Mouse (Mus musculus) hindbrain, embryonic 15.5 days (tissue): ENCODE measurements at regions not wholly inside any gene's neighbourhood (a gene's known extent, or its start where the extent isn't known, plus 50 kb on each side); places are given as distances from the start of the nearest gene placed in this dataset.

Source experiments
- ATAC-seq: fragments of 200-750 bp; cut with Nextera tagmentation; 2 replicates; pipeline ENCODE4 v1.8.0; 2017; ENCODE audit warnings: low read depth, moderate number of reproducible peaks, moderate TSS enrichment; ENCODE audit not compliant: low FRiP score
- H3K27ac ChIP-seq: fragments of 300-500 bp; sonication (generic); replicated peaks from 2 replicates; pipeline ENCODE4 v1.5.1; 2015; ENCODE audit warnings: mild to moderate bottlenecking, inconsistent platforms
- H3K27me3 ChIP-seq: fragments of 300-500 bp; sonication (generic); 2 replicates; pipeline ENCODE4 v1.6.1; 2015; ENCODE audit warnings: control low read depth, inconsistent platforms
- H3K36me3 ChIP-seq: fragments of 300-500 bp; sonication (generic); 2 replicates; pipeline ENCODE4 v1.6.1; 2015; ENCODE audit warnings: control low read depth, inconsistent platforms
- H3K4me1 ChIP-seq: fragments of 300-500 bp; sonication (generic); replicated peaks from 2 replicates; pipeline ENCODE4 v1.6.1; 2015; ENCODE audit warnings: control low read depth, inconsistent platforms
- H3K4me2 ChIP-seq: fragments of 300-500 bp; sonication (generic); 2 replicates; pipeline ENCODE4 v1.6.1; 2015; ENCODE audit warnings: moderate library complexity, mild to moderate bottlenecking, inconsistent platforms
- H3K4me3 ChIP-seq: fragments of 300-500 bp; sonication (generic); 2 replicates; pipeline ENCODE4 v1.5.1; 2015; ENCODE audit warnings: mild to moderate bottlenecking, inconsistent platforms
- H3K9ac ChIP-seq: fragments of 300-500 bp; sonication (generic); 2 replicates; pipeline ENCODE4 v1.6.1; 2015; ENCODE audit warnings: inconsistent platforms
- H3K9me3 ChIP-seq: fragments of 300-500 bp; sonication (generic); 2 replicates; pipeline ENCODE4 v1.6.1; 2016; ENCODE audit warnings: control low read depth, inconsistent platforms
- WGBS: fragments of 180-500 bp; shearing (Covaris S2); methylation state at CpG from one replicate; pipeline ENCODE4 v1.1.7; 2015; 5-methylcytosine and 5-hydroxymethylcytosine counted together

GRCm38 (mm10) chr5:71381407-71381806, 166.6 kb downstream of the Cox7b2 start:
- Histone ChIP-seq H3K27ac (no peak overlapping the region), H3K4me2 (no peak overlapping the region), H3K4me3 (no peak overlapping the region), H3K36me3 (no peaks in the 10 kb centered on the region), H3K9me3 (no peaks in the 10 kb centered on the region), H3K4me1 (no peaks in the 10 kb centered on the region), H3K9ac (no peak overlapping the region), H3K27me3 (no peaks in the 10 kb centered on the region)
- WGBS: 72% methylated on average over 2 of the region's 2 CpGs
- ATAC-seq: no peak

- no peaks in the 10 kb centered on the region for H3K9me3 ChIP-seq
- no peak for ATAC-seq
- H3K4me2 ChIP-seq: no peak overlapping the region
- H3K27ac ChIP-seq: no peak overlapping the region
- no peaks in the 10 kb centered on the region for H3K4me1 ChIP-seq
- 71% methylated on average over 3 of the region's 3 CpGs for WGBS
- H3K9ac ChIP-seq: no peak overlapping the region
- H3K4me3 ChIP-seq: no peak overlapping the region
- no peaks in the 10 kb centered on the region for H3K27me3 ChIP-seq
- H3K36me3 ChIP-seq: no peaks in the 10 kb centered on the region
These were observed 181.7 kb downstream of the Cox7b2 start for GRCm38 (mm10) chr5:71366196-71366858.

- ATAC-seq: peak; percentile 76; the same call in 1 of the 2 replicates
- no peak overlapping the region for H3K4me3 ChIP-seq
- no peaks in the 10 kb centered on the region for H3K4me1 ChIP-seq
- no peak overlapping the region for H3K27ac ChIP-seq
- no peaks in the 10 kb centered on the region for H3K36me3 ChIP-seq
- WGBS: 51% methylated on average over 3 of the region's 3 CpGs
- no peaks in the 10 kb centered on the region for H3K27me3 ChIP-seq
- H3K4me2 ChIP-seq: no peak overlapping the region
- H3K9me3 ChIP-seq: no peaks in the 10 kb centered on the region
- no peak overlapping the region for H3K9ac ChIP-seq
These were observed 206.5 kb downstream of the Cox7b2 start for GRCm38 (mm10) chr5:71341512-71341911.

- Histone ChIP-seq H3K4me2 (no peak overlapping the region), H3K36me3 (no peaks in the 10 kb centered on the region), H3K27me3 (no peaks in the 10 kb centered on the region), H3K9ac (no peak overlapping the region), H3K4me1 (no peaks in the 10 kb centered on the region), H3K27ac (no peak overlapping the region), H3K4me3 (no peak overlapping the region), H3K9me3 (no peaks in the 10 kb centered on the region)
- no peak for ATAC-seq
- 79% methylated on average over 6 of the region's 6 CpGs for WGBS
These were observed 213.8 kb upstream of the Gabra2 start for GRCm38 (mm10) chr5:71309414-71309813.

- H3K4me1 ChIP-seq: no peaks in the 10 kb centered on the region
- no peak overlapping the region for H3K27ac ChIP-seq
- H3K4me2 ChIP-seq: no peak overlapping the region
- 67% methylated on average over 7 of the region's 7 CpGs for WGBS
- H3K9me3 ChIP-seq: no peaks in the 10 kb centered on the region
- H3K9ac ChIP-seq: no peak overlapping the region
- H3K36me3 ChIP-seq: no peaks in the 10 kb centered on the region
- ATAC-seq: no peak
- no peaks in the 10 kb centered on the region for H3K27me3 ChIP-seq
- H3K4me3 ChIP-seq: no peak overlapping the region
These were observed 166.7 kb upstream of the Gabra2 start for GRCm38 (mm10) chr5:71262202-71262883.

GRCm38 (mm10) chr5:71249273-71249672, 153.6 kb upstream of the Gabra2 start:
- WGBS: 59% methylated on average over 2 of the region's 2 CpGs
- ATAC-seq: no peak
- H3K4me3 ChIP-seq: no peak overlapping the region
- H3K9me3 ChIP-seq: no peaks in the 10 kb centered on the region
- no peaks in the 10 kb centered on the region for H3K27me3 ChIP-seq
- H3K9ac ChIP-seq: no peak overlapping the region
- H3K4me1 ChIP-seq: no peaks in the 10 kb centered on the region
- H3K27ac ChIP-seq: no peak overlapping the region
- no peak overlapping the region for H3K4me2 ChIP-seq
- no peaks in the 10 kb centered on the region for H3K36me3 ChIP-seq

- Histone ChIP-seq H3K4me1 (no peaks in the 10 kb centered on the region), H3K4me3 (no peak overlapping the region), H3K36me3 (no peaks in the 10 kb centered on the region), H3K4me2 (no peak overlapping the region), H3K27me3 (no peaks in the 10 kb centered on the region), H3K9ac (no peak overlapping the region), H3K9me3 (no peaks in the 10 kb centered on the region), H3K27ac (no peak overlapping the region)
- peak; percentile 63; the same call in 1 of the 2 replicates for ATAC-seq
- 48% methylated on average over 6 of the region's 6 CpGs for WGBS
These were observed 152.9 kb upstream of the Gabra2 start for GRCm38 (mm10) chr5:71248318-71249135.

- Histone ChIP-seq H3K4me1 (no peaks in the 10 kb centered on the region), H3K27me3 (no peaks in the 10 kb centered on the region), H3K27ac (no peak overlapping the region), H3K9ac (no peak overlapping the region), H3K4me2 (no peak overlapping the region), H3K9me3 (no peaks in the 10 kb centered on the region), H3K4me3 (no peak overlapping the region), H3K36me3 (no peaks in the 10 kb centered on the region)
- ATAC-seq: no peak
- WGBS: 92% methylated on average over 4 of the region's 4 CpGs
These were observed 132.0 kb upstream of the Gabra2 start for GRCm38 (mm10) chr5:71227615-71228014.

GRCm38 (mm10) chr5:71200881-71201280, 105.2 kb upstream of the Gabra2 start:
- no peaks in the 10 kb centered on the region for H3K4me1 ChIP-seq
- H3K9me3 ChIP-seq: no peaks in the 10 kb centered on the region
- 57% methylated on average over 6 of the region's 6 CpGs for WGBS
- no peak overlapping the region for H3K4me3 ChIP-seq
- H3K36me3 ChIP-seq: no peaks in the 10 kb centered on the region
- no peak overlapping the region for H3K9ac ChIP-seq
- no peak for ATAC-seq
- H3K27me3 ChIP-seq: no peaks in the 10 kb centered on the region
- H3K4me2 ChIP-seq: no peak overlapping the region
- H3K27ac ChIP-seq: no peak overlapping the region

GRCm38 (mm10) chr5:71177316-71177715, 81.7 kb upstream of the Gabra2 start:
- ATAC-seq: no peak
- H3K36me3 ChIP-seq: no peaks in the 10 kb centered on the region
- no peak overlapping the region for H3K9ac ChIP-seq
- H3K4me1 ChIP-seq: no peaks in the 10 kb centered on the region
- WGBS: 72% methylated on average over 2 of the region's 2 CpGs
- H3K27ac ChIP-seq: no peak overlapping the region
- H3K27me3 ChIP-seq: no peaks in the 10 kb centered on the region
- no peak overlapping the region for H3K4me2 ChIP-seq
- H3K4me3 ChIP-seq: no peak overlapping the region
- H3K9me3 ChIP-seq: no peaks in the 10 kb centered on the region

GRCm38 (mm10) chr5:71170378-71170777, 74.7 kb upstream of the Gabra2 start:
- Histone ChIP-seq H3K4me2 (no peak overlapping the region), H3K9me3 (no peaks in the 10 kb centered on the region), H3K4me1 (no peaks in the 10 kb centered on the region), H3K36me3 (no peaks in the 10 kb centered on the region), H3K9ac (no peak overlapping the region), H3K27me3 (no peaks in the 10 kb centered on the region), H3K4me3 (no peak overlapping the region), H3K27ac (no peak overlapping the region)
- no peak for ATAC-seq
- 63% methylated on average over 4 of the region's 4 CpGs for WGBS
